Mouse (Mus musculus): ENCODE results near the gene Fam160a2. TPM values are rescaled to one million over a fixed set of nuclear protein-coding genes. Genes with fewer than 3 reads are reported as not detected.
"Not testable (repeated sequence)": the region's sequence is repeated elsewhere in the genome, so short reads cannot be mapped to it uniquely, and the experiment has no call there.

The Fam160a2 gene
- polyA plus RNA-seq, 1 experiment from 2014 or later = 34.0 TPM

- H3K4me2 ChIP-seq (ENCODE audit: low read length); H3K9ac ChIP-seq (ENCODE audit: low read length); H3K4me3 ChIP-seq (ENCODE audit: control insufficient read depth in 1 of 2, insufficient read depth in 1 of 2, low read depth in 1 of 2, low read length in 2 of 2); ATAC-seq (ENCODE audit: insufficient number of reproducible peaks, insufficient read depth, low FRiP score, low read depth); H3K4me1 ChIP-seq (ENCODE audit: control insufficient read depth in 2 of 2, insufficient read depth in 2 of 2, low read length in 2 of 2); H3K9me3 ChIP-seq (ENCODE audit: control insufficient read depth, low read length); H3K27ac ChIP-seq (replicated peaks in 1 of 2; ENCODE audit: control insufficient read depth in 1 of 2, insufficient read depth in 1 of 2, low read depth in 2 of 2, low read length in 2 of 2); H3K36me3 ChIP-seq (ENCODE audit: control insufficient read depth, insufficient read depth, low read length); H3K27me3 ChIP-seq (ENCODE audit: control insufficient read depth, insufficient read depth, low read length): not testable (repeated sequence)
- WGBS = 48% methylated on average over 8 of the region's 8 CpGs
These were observed 12.2 kb upstream of the Fam160a2 start for GRCm38 (mm10) chr7:105411874-105412632.

GRCm38 (mm10) chr7:105406322-105406721 lies 6.5 kb upstream of the Fam160a2 start:
- no peak overlapping the region for H3K9ac ChIP-seq (ENCODE audit: low read length)
- no peak overlapping the region for H3K4me3 ChIP-seq (ENCODE audit: control insufficient read depth in 1 of 2, insufficient read depth in 1 of 2, low read depth in 1 of 2, low read length in 2 of 2)
- H3K36me3 ChIP-seq (ENCODE audit: control insufficient read depth, insufficient read depth, low read length) = no peaks in the 10 kb centered on the region
- no peaks in the 10 kb centered on the region for H3K4me1 ChIP-seq (ENCODE audit: control insufficient read depth in 2 of 2, insufficient read depth in 2 of 2, low read length in 2 of 2)
- H3K4me2 ChIP-seq (ENCODE audit: low read length) = no peak overlapping the region
- WGBS = 48% methylated on average over 1 of the region's 1 CpGs
- H3K9me3 ChIP-seq (ENCODE audit: control insufficient read depth, low read length) = no peaks in the 10 kb centered on the region
- no peaks in the 10 kb centered on the region for H3K27me3 ChIP-seq (ENCODE audit: control insufficient read depth, insufficient read depth, low read length)
- no peak overlapping the region for H3K27ac ChIP-seq (replicated peaks in 1 of 2; ENCODE audit: control insufficient read depth in 1 of 2, insufficient read depth in 1 of 2, low read depth in 2 of 2, low read length in 2 of 2)
- no peak; the same call in 1 of the 2 replicates for ATAC-seq (ENCODE audit: insufficient number of reproducible peaks, insufficient read depth, low FRiP score, low read depth)

GRCm38 (mm10) chr7:105404268-105404667 lies 4.4 kb upstream of the Fam160a2 start, which contains the start of gene Cnga4:
Cnga4 (plus strand) TSS chr7:105404568.
- Histone ChIP-seq H3K9ac (ENCODE audit: low read length) (no peak within 1 kb of the TSS), H3K36me3 (ENCODE audit: control insufficient read depth, insufficient read depth, low read length) (no peaks in the 10 kb centered on the region), H3K27me3 (ENCODE audit: control insufficient read depth, insufficient read depth, low read length) (no peaks in the 10 kb centered on the region), H3K9me3 (ENCODE audit: control insufficient read depth, low read length) (no peaks in the 10 kb centered on the region), H3K4me3 (ENCODE audit: control insufficient read depth in 1 of 2, insufficient read depth in 1 of 2, low read depth in 1 of 2, low read length in 2 of 2) (no peak within 1 kb of the TSS), H3K4me2 (ENCODE audit: low read length) (no peak within 1 kb of the TSS), H3K27ac (replicated peaks in 1 of 2; ENCODE audit: control insufficient read depth in 1 of 2, insufficient read depth in 1 of 2, low read depth in 2 of 2, low read length in 2 of 2) (no peak within 1 kb of the TSS), H3K4me1 (ENCODE audit: control insufficient read depth in 2 of 2, insufficient read depth in 2 of 2, low read length in 2 of 2) (peaks cover 0 to 2% of the 10 kb centered on the region in 2 experiments; a peak in 2 of 4 replicates)
- ATAC-seq (ENCODE audit: insufficient number of reproducible peaks, insufficient read depth, low FRiP score, low read depth) = no peak
- 67% methylated on average over 5 of the region's 5 CpGs for WGBS

GRCm38 (mm10) chr7:105399058-105399934 lies 558 bp downstream of the Fam160a2 start:
- peak overlapping the region; percentile 67 to 75 for H3K4me3 ChIP-seq (ENCODE audit: control insufficient read depth in 1 of 2, insufficient read depth in 1 of 2, low read depth in 1 of 2, low read length in 2 of 2)
- H3K9ac ChIP-seq (ENCODE audit: low read length) = peak overlapping the region; percentile 88
- 0 out of 2 replicates have a peak, but pooled peaks have one; percentile 0 for ATAC-seq (ENCODE audit: insufficient number of reproducible peaks, insufficient read depth, low FRiP score, low read depth)
- peaks cover 0 to 12% of the 10 kb centered on the region in 2 experiments; a peak in 3 of 4 replicates for H3K4me1 ChIP-seq (ENCODE audit: control insufficient read depth in 2 of 2, insufficient read depth in 2 of 2, low read length in 2 of 2)
- WGBS = 2% methylated on average over 25 of the region's 25 CpGs
- peak overlapping the region; percentile 83 for H3K4me2 ChIP-seq (ENCODE audit: low read length)
- no peaks in the 10 kb centered on the region for H3K27me3 ChIP-seq (ENCODE audit: control insufficient read depth, insufficient read depth, low read length)
- H3K27ac ChIP-seq (replicated peaks in 1 of 2; ENCODE audit: control insufficient read depth in 1 of 2, insufficient read depth in 1 of 2, low read depth in 2 of 2, low read length in 2 of 2) = peak overlapping the region; percentile 30 to 63; a peak in 3 of 4 replicates
- H3K36me3 ChIP-seq (ENCODE audit: control insufficient read depth, insufficient read depth, low read length) = peaks cover 6% of the 10 kb centered on the region; the same call in 1 of the 2 replicates
- no peaks in the 10 kb centered on the region for H3K9me3 ChIP-seq (ENCODE audit: control insufficient read depth, low read length)

GRCm38 (mm10) chr7:105396126-105396525 lies 3.7 kb downstream of the Fam160a2 start:
- Histone ChIP-seq H3K9me3 (ENCODE audit: control insufficient read depth, low read length) (no peaks in the 10 kb centered on the region), H3K4me2 (ENCODE audit: low read length) (no peak overlapping the region), H3K36me3 (ENCODE audit: control insufficient read depth, insufficient read depth, low read length) (peaks cover 13% of the 10 kb centered on the region), H3K27me3 (ENCODE audit: control insufficient read depth, insufficient read depth, low read length) (no peaks in the 10 kb centered on the region), H3K9ac (ENCODE audit: low read length) (no peak overlapping the region), H3K27ac (replicated peaks in 1 of 2; ENCODE audit: control insufficient read depth in 1 of 2, insufficient read depth in 1 of 2, low read depth in 2 of 2, low read length in 2 of 2) (no peak overlapping the region), H3K4me3 (ENCODE audit: control insufficient read depth in 1 of 2, insufficient read depth in 1 of 2, low read depth in 1 of 2, low read length in 2 of 2) (no peak overlapping the region), H3K4me1 (ENCODE audit: control insufficient read depth in 2 of 2, insufficient read depth in 2 of 2, low read length in 2 of 2) (peaks cover 0 to 12% of the 10 kb centered on the region in 2 experiments; a peak in 3 of 4 replicates)
- ATAC-seq (ENCODE audit: insufficient number of reproducible peaks, insufficient read depth, low FRiP score, low read depth) = no peak

- Histone ChIP-seq H3K4me3 (ENCODE audit: control insufficient read depth in 1 of 2, insufficient read depth in 1 of 2, low read depth in 1 of 2, low read length in 2 of 2) (no peak overlapping the region), H3K27me3 (ENCODE audit: control insufficient read depth, insufficient read depth, low read length) (no peaks in the 10 kb centered on the region), H3K27ac (replicated peaks in 1 of 2; ENCODE audit: control insufficient read depth in 1 of 2, insufficient read depth in 1 of 2, low read depth in 2 of 2, low read length in 2 of 2) (no peak overlapping the region), H3K9me3 (ENCODE audit: control insufficient read depth, low read length) (no peaks in the 10 kb centered on the region), H3K4me2 (ENCODE audit: low read length) (no peak overlapping the region), H3K9ac (ENCODE audit: low read length) (no peak overlapping the region), H3K36me3 (ENCODE audit: control insufficient read depth, insufficient read depth, low read length) (peaks cover 17% of the 10 kb centered on the region), H3K4me1 (ENCODE audit: control insufficient read depth in 2 of 2, insufficient read depth in 2 of 2, low read length in 2 of 2) (peaks cover 0 to 12% of the 10 kb centered on the region in 2 experiments; a peak in 3 of 4 replicates)
- ATAC-seq (ENCODE audit: insufficient number of reproducible peaks, insufficient read depth, low FRiP score, low read depth) = no peak
These were observed 4.6 kb downstream of the Fam160a2 start for GRCm38 (mm10) chr7:105395131-105395820.

GRCm38 (mm10) chr7:105394606-105395005 lies 5.2 kb downstream of the Fam160a2 start:
- H3K9ac ChIP-seq (ENCODE audit: low read length) = no peak overlapping the region
- peaks cover 0 to 12% of the 10 kb centered on the region in 2 experiments; a peak in 3 of 4 replicates for H3K4me1 ChIP-seq (ENCODE audit: control insufficient read depth in 2 of 2, insufficient read depth in 2 of 2, low read length in 2 of 2)
- no peak overlapping the region for H3K4me3 ChIP-seq (ENCODE audit: control insufficient read depth in 1 of 2, insufficient read depth in 1 of 2, low read depth in 1 of 2, low read length in 2 of 2)
- WGBS = 83% methylated on average over 1 of the region's 1 CpGs
- H3K36me3 ChIP-seq (ENCODE audit: control insufficient read depth, insufficient read depth, low read length) = peaks cover 24% of the 10 kb centered on the region
- no peak overlapping the region for H3K27ac ChIP-seq (replicated peaks in 1 of 2; ENCODE audit: control insufficient read depth in 1 of 2, insufficient read depth in 1 of 2, low read depth in 2 of 2, low read length in 2 of 2)
- ATAC-seq (ENCODE audit: insufficient number of reproducible peaks, insufficient read depth, low FRiP score, low read depth) = no peak
- H3K4me2 ChIP-seq (ENCODE audit: low read length) = no peak overlapping the region
- H3K9me3 ChIP-seq (ENCODE audit: control insufficient read depth, low read length) = no peaks in the 10 kb centered on the region
- H3K27me3 ChIP-seq (ENCODE audit: control insufficient read depth, insufficient read depth, low read length) = no peaks in the 10 kb centered on the region
